Mouse (Mus musculus) heart, adult 8-10 months (tissue): ENCODE results near the gene Ppard. TPM values are rescaled to one million over a fixed set of nuclear protein-coding genes. Genes with fewer than 3 reads are reported as not detected.

Experiments
- DNase-seq: peaks from one replicate; pipeline ENCODE4 v3.0.0; 2022; ENCODE audit warnings: low spot score
- total RNA-seq, 4 experiments: library from RNA; stranded (reverse); gene quantifications; 2 replicates each; pipeline ENCODE4 v1.2.4; 2022

Gene Ppard
- total RNA-seq, 4 experiments from 2014 or later = 32.4 to 33.8 (median 33.1) TPM

DNA sequence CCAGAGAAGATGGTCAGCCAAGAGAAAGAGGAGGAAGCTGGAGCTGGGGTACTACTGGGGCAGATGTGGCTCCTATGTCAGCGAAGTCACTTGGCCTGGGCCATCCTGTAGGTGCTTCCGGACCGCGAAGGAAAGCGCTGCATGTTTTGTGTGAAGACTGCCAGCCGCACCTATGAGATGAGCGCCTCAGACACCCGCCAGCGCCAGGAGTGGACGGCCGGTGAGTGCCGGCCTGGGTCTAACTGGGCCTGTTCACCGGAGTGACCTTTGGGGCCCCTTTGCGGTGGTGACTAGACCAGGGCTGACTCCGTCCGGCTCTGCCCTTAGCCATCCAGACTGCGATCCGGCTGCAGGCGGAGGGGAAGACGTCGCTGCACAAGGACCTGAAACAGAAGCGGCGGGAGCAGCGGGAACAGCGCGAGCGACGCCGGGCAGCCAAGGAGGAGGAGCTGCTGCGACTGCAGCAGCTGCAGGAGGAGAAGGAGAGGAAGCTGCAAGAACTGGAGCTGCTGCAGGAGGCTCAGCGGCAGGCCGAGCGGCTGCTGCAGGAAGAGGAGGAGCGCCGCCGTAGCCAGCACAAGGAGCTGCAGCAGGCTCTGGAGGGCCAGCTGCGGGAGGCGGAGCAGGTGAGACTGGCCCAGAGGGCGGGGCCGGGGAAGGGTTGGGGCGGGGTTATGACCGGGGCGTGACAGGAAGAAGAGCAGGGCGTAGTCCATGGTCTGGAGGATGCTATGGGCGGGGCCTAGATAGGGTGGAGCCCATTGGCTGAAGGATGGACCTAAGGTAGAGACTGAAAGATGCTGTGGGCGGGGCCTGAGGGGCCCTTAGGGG is 8.7 kb upstream of the Ppard start:
- peak; percentile 91 for DNase-seq

DNA sequence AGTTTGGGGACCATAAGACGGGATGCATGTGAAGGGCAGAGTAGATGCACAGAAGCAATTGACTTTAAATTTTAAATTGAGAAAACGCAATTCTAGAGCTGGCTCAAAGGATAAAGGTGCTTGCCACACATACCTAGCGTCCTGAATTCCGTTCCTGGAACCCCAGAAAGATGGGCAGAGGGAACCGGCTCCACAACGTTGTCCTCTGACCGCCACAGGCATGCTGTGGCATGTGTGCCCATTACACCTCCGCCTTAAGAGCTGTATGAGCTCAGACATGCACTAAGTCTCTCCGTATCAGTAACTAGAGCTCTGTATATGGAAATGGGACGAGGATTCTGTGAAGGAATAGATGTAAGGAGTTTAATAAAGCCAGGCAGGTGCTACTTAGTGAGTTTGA is 7.9 kb upstream of the Ppard start:
- DNase-seq = no peak

DNA sequence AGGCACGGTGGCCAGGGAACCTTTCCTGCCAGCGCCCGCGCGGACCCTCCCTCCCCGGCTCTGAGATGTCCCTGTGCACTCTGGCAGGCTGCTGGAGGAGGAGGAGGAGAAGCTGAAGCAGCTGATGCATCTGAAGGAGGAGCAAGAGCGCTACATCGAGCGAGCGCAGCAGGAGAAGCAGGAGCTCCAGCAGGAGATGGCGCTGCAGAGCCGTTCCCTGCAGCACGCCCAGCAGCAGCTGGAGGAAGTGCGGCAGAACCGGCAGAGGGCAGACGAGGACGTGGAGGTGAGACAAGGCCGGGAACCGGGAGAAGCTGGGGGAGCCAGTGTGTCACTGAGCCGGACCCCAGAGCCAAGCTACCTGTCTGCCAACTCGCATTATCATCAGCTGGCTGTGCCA is 6.5 kb upstream of the Ppard start:
- DNase-seq = peak; percentile 89

DNA sequence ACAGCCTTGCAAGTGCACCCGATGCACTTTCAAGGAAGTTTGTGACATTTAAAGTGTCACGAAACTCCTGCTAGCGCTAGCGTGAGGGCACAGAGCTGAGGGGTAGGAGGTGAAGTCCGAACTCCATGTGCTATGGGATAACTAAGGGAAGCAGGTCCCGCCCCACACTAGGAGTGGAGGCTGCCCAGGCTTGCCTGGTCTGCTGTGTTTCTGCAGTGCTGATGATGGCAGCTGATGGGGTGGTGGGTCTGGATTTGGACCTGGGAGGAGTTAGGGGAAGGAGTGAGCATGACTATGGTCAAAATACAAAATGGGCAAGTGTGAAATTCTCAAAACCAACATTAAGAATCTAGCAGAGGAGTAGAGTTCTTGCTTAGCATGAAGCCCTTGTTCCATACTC is 2.0 kb upstream of the Ppard start:
- DNase-seq = no peak

DNA sequence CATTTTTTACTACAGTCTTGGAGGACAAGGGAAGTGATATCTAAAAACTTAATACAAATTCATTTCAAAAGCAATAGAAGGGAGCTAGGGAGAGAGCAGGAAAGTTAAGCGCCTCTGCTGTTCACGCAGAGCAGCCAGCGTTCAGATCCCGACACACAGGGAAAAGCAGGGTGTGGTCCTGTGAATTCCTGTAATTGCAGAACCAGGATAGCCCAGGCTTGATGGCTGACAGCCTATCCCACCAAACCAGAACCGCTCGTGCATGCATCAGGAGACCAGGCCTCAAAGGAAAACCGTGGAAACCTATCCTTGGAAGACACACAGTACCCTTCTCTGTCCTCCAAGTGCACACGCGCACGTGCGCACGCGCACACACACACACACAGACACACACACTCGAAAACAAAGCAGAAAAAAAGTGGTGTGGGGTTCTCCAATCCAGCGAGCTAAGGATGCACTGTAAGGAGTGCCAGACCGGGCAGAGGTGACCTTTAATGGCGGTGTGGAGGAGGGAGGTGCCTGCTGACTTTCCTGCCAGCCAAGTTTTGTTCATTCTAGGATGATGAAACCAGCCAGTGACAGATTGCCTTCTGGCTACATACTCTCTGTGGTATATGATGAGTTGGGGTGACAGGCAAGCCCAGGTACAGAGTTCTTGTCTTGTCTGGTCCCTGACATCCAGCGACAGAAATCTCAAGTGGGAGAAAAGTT is 1.3 kb upstream of the Ppard start:
- DNase-seq = no peak

DNA sequence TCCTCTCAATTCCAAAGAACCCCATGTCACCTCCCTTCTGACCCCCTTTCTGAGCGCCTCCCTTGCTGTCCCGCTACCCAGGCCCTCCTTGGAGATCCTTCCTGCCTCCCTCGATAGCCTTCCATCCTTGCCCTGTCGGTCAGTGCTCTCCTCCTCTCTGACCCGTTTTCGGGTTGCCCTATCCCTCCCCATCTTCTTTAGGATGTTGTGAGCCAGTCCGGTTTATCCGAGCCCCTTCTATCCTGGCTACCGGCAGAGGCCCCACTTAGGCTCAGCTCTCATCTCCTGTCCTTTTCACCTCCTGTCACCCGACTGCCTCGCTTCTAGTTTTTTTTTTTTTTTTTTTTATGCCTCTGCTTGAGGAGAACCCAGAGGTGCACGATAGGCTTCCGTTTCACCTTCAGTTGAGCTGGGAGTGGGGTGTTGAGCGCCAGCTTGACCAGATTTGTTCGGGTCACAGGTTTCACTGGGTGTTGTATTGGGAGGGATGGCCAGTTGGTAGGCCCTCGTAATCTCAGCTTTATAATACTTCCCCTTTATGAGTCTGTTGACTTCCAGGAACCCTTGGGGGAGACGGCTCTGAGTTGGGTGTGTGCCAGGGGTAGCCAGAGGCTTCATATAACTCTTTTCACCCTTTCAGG is 711 bp downstream of the Ppard start:
- peak; percentile 48 for DNase-seq

DNA sequence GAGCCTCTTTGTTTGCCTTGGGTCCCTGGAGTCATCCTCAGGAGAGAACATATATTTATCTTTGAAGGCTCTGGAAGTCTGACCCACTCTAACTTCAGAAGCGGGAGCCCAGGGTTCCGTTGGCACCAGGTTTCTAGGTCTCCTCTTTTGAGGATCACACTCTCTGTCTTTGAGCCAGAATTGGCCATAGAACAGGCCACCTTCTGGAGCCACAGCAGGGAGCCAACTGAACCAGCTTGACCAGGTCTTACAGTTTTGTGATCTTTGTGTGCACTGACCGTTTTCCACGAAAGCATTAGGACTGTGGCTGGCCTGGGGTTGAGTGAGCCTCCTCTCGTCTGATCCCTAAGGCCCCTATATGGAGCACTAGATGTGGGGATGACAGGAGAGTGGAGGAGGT is 2.1 kb downstream of the Ppard start:
- no peak for DNase-seq

DNA sequence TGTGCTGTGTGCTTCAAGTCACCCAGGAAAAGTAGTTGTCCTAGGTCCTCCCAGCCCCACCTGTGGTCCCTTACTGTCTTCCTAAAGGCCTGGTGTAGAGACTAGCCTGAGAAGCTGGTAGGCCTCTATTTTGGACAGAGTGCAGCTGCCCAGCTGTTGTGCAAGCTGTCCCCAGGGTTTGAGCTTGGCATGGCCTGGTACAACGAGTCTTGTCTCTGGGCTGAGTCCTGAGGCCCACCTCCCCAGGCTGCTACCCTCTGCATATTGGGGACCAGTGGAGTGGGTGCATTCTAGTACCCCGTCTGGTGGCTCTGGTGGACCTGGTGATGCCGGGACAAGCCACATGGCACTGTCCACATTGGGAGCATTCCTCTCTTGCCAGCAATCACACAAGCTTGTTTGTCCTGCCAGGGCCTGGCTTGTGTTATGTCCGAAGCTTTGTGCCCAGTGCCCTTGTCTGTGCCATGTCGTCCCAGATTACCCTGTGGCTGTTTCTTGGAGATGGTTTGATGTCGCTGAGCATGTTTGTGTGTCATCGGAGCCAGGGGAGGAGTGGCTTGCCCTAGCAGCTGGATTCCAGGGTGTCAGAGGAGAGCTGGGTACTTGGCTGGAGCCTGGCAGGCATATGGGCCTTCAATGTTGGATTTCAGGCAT is 3.6 kb downstream of the Ppard start:
- DNase-seq = peak; percentile 54

DNA sequence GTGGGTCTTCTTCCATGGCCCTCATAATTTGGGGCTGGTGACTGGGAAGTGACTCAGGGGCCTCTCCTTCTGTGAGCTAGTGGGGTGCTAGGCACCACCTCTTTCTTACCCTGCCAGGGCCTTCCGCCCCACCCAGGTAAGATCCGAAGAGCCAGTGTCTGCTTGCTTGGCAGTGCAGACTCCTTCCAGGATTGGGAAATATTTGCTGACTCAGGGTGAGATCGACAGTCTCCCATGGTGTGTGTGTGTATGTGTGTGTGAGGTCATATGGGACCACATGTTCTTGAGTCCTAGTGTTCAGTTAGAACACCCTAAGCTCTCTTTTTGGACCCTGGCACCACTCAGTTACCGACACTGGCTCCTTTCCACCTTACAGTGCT is 4.1 kb downstream of the Ppard start:
- no peak for DNase-seq

DNA sequence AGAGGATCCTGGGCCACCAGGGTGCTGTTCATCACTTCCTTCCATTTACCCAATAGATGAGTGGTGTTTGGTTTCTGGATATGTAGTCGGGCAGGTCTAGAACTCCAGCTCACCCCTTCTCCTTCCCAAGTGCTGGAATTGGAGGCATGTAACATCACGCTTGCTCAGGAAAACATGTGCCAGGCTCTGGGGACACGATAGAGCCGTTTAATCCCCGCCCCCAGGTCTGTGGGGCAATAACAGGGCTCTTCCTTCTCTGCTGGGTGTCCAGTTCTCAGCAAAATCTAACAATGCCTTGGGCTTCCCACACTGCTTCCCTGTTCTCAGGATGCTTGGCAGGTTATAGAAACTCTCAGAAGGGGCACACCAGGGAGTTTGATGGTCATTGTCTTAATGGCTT is 4.9 kb downstream of the Ppard start:
- DNase-seq = no peak

DNA sequence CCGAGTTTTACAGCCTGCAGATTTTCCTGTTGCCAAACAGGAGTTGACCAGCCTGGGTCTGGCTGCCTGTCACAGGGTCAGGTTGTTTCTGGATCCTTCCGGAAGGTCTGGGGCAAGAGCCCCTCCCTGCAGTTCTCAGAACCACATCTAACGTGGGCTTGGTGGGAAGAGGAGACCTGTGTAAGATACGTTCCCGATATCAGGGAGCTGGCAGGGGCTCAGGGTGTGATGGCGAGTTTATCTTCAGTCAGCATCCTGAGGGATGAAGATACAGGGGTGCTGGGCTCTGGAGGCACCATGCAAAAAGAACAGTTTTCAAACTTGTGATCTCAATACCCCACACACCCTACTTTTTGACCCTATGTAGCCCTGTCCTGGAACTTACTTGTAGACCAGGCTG is 5.4 kb downstream of the Ppard start:
- DNase-seq = no peak

DNA sequence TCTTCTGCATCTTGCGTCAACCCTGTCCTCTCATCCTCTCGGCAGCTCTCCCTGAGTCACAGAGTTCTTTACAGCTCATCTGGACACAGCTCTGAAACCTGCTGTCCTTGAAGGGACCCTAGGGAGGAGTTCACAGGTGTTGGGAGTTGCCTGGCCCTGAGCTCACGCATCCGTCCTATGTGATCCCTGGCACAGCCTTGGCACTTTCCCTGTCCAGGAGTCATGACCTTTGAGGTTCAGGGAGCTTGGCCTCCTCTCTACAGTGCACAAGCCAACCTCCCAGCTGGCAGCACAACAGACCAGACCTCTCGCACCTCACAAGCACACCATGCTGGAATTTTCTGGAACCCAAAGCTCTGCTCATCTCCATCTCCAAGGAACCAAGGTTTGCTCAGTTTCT is 8.3 kb downstream of the Ppard start:
- no peak for DNase-seq

DNA sequence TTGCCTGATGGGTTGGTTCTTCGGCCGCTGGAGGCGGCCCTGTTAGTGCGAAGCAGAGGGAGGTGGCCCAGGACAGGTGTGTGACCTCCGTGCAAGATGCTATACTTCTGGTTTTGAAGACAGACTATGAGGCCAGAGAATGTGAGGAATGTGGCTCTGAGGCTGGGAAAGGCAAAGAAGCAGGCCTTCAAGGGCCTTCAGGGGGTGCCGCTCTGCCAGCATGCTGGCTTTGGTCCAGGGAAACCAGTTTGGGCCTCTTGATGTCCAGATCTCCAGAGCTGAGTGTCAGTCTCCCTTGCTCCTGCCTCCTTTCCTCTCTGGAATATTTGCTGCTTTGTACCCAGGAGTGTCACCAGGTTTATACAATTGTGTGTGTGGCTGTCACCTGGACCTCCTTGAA is 9.8 kb downstream of the Ppard start:
- no peak for DNase-seq

DNA sequence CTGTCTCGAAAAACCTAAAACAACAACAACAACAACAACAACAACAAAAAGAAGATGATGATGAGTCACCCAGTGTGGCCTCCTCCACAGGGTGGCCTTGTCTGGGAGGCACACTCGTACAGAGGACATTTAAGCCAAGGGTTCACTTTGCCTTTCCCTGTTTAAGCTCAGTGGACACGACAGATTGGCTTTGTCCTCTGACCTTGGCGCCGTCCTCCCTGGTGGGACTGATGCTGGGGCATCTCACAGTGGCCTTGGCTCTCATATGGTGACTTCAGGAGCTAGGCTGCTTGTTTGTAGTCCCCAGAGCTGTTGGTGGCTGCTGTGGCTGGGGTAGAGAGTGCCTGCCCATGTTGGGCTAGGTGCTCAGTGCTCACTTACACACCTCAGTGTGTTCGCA is 11.7 kb downstream of the Ppard start:
- DNase-seq = no peak

DNA sequence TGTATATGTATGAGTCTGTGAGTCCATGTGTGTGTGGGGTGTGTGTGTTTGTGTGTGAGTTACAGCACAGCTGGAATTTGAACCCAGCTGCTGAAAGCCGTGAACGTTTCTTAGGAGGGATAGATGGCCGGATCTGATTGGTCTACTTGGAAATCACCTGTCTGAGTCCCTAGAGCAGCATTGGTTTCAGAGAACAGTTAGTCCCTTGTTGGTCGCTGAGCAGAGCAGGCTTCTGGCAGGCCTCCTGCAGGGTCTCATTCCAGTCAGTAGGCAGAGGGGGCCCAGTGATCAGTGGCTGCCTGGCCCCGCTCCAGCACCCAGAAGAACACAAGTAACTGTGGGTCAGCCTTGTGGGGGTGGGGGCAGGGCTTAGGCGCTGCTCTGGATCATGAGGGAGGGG is 12.2 kb downstream of the Ppard start:
- DNase-seq = no peak

DNA sequence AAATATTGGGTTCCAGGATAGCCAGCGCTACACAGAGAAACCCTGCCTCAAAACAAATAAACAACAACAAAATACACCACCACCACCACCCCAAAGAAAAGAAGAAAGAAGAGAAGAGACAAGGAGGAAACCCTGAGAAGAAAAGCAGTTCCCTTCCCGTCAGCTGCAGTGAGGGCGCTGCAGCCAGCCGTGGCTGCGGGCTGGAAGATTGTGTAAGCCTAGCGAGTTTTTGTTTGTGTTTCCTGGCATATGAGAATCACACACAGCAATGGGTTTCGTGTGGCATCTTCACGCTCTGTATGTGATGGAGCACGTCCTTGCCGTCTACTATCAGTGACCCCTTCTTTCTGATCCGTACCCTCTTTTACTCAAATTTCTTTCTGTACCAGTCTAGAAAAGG is 14.1 kb downstream of the Ppard start:
- DNase-seq = no peak

DNA sequence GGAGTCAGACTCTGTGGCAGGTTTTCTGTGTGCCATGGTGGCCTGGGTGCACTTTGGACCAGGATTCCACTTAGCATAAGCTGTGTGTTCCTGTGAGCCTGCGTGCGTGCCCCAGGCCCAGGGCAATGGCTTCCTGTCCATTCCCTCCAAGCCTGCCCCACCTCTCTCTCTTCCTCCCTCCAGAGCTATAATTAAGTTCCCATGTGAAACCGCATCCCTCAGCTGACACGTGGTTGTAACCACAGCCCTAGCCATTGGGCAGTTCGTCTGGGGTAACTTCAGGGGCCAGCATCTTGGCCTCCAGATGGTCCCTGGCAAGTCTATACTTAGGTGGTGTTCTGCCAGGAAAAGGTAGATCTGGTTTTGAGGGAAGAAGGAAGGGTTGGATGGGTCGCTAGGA is 15.1 kb downstream of the Ppard start:
- peak; percentile 81 for DNase-seq

DNA sequence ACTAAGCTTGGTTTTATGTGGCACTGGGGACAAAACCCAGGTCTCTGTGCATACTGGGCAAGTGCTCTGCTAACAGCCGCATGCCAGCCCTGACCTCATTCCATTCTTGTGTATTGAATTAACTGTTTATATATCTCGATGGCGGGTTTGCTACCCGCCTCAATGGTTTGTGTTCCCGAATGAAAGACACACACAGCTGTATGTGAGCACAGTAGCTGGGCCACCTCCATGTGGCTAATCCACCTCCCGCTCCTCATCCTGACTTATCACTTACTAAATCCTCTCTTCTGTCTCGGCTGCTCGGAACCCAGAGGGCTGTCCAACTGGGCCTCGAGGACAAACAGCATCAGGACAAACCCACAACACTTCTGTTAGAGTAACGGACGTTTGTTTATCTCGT is 16.6 kb downstream of the Ppard start:
- DNase-seq = no peak

DNA sequence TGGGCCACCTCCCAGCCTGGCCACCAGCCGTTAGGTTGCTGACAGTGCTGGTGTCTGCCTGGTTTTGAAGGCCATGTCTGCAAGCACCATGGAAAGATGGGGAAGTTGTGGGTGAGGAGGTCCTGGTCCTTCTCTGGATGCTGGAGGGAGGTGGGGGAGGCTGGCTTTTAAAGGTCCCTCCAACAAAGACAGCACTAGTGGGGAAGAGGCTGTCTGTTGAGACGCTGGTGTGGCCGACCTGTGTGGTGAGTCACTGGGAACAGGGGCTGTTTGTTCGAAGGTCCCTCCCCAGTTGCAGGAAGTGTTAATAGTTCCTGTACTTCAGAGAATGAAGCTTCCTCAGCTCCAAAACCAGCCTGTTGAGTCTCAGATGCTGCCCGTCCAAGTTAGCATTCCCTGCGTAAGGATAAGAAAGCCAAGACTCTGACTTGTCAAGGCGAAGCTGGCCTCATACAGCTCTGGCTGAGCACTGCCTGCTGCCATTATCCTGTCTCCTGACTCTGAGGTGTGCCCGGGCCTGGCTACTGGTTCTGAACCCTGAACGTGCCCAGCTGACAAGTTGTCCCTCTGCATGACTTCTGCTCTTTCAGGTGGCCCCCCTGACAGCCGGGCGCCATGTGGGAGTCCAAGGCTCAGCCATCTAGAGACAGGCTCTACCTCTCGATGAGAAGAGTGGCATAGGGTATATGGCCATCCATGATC is 19.2 kb downstream of the Ppard start:
- no peak for DNase-seq

DNA sequence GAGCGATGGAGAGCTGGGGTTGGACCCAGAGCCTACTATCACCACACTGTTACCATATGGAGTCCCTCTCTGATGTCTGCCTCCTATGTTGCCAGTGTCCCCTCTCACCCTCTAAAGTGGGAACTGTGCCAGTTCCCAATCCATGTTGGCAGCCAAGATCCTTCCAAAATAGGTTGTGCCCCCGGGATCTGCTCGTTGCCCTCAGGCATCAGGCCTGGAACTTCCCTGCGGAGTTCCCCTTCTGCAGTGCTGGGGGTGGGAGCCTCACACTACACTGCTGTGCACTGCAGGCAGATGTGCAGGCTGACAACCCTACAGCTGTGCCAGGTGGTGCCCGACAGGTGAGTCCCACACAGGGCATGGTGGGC is 19.8 kb downstream of the Ppard start:
- DNase-seq = no peak

DNA sequence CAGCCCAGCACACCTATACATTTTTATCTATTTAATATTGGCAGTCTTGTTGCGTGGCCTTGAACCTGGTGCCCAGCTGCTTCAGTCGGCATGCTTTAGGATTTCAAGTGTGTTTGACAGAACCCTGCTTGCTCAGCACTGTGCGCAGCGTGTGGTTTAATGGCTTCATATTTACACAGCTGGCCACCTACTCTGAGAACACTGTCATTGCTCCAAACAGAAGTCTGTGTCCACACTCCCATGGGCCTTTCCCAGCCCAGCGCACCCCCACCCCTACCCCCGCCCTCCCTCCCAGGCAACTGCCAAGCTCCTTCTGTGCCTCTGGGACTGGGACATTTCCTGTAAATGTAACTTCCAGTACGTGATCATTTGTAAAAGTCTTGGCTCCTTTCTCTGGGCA is 20.7 kb downstream of the Ppard start:
- DNase-seq = peak; percentile 63

DNA sequence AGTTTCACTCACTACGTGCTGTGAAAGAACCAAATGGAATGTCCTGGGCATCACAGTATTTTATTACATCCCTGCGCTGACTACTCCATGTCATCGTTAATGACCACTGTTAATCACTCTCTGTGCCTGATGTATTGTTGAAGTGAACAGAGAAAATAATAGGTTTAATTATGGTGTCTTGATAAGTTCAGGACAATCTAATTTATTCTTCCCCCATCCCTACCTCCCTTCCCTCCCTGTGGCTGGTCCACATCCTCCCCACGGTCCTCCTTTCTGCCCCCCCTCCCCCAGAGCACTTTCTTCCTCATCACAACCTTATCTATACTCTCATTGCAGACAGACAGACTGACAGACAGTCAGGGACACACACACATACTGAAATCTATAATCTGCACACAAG is 22.3 kb downstream of the Ppard start:
- DNase-seq = no peak
